Mouse (Mus musculus) layer of hippocampus, adult 2 months (tissue): ENCODE measurements around the gene Sbk1. TPM values are rescaled to one million over a fixed set of nuclear protein-coding genes. Genes with fewer than 3 reads are reported as not detected.
"Not testable (repeated sequence)": the region's sequence is repeated elsewhere in the genome, so short reads cannot be mapped to it uniquely, and the experiment has no call there.

Experiments used
- DNase-seq, 2 experiments: peaks; one replicate each; pipeline ENCODE4 v3.0.0; 2022; ENCODE audit warnings: low spot score in 2 of 2
- H3K27ac ChIP-seq: fragments of 200-600 bp; 2 replicates; pipeline ENCODE4 v1.8.1; 2022
- H3K4me3 ChIP-seq: fragments of 200-600 bp; 2 replicates; pipeline ENCODE4 v1.8.1; 2022; ENCODE audit warnings: mild to moderate bottlenecking
- CTCF ChIP-seq: fragments of 200-600 bp; conservative IDR thresholded peaks from 2 replicates; pipeline ENCODE4 v1.8.1; 2022; ENCODE audit warnings: antibody characterized with exemption, mild to moderate bottlenecking, moderate library complexity
- total RNA-seq, 2 experiments: library from RNA; stranded (reverse); gene quantifications; 2 replicates each; pipeline ENCODE4 v1.2.3; 2021

Sbk1 gene
- total RNA-seq, 2 experiments from 2014 or later = 71.9 to 73.3 TPM

- peak in 1 of 2 experiments; percentile 59 for DNase-seq
- Histone ChIP-seq H3K4me3 (no peak overlapping the region), H3K27ac (no peak overlapping the region)
- peak; percentile 98 for TF ChIP-seq CTCF
Observed at GRCm38 (mm10) chr7:126297579-126298460, 25.4 kb downstream of the Sbk1 start.

DNA sequence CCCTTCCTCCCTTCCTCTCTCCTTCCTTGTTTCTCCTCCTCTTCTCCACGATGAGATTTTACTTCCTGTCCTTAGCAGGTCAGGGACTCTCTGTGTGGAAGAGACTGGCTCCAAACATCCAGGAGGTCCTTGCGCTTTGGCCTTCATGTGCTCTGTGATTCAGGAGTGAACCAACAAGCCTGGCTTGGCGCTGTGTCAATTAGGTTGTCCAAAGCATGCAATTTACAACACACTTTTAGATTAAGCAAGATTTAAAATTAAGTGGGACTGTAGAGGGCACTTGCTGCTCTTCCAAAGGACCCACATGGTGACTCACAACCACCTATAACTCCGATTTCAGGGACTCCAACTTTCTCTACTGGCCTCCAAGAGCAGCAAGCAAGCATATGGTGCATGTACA lies 26.4 kb downstream of the Sbk1 start:
- no peak for DNase-seq
- Histone ChIP-seq H3K4me3 (no peak overlapping the region), H3K27ac (no peak overlapping the region)
- no peak for TF ChIP-seq CTCF

DNA sequence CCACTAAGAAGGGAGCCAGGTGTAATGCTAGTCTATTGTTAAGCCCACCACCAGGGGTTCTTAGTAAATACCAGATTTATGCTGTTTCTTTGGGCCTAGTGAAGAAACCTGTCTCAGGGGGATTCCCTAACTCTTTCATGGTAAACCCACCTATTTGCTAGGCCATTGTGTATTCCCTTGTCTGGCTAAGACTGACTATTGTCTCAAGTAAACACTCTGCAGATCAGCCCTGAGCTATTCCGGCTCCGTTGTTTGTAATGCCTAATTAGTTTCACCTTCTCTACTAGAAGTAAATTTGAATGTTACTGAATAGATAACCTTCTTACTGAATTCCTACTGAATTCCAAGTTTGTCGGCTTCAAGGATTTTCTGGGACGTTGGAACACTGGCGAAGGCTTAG lies 29.4 kb downstream of the Sbk1 start:
- H3K27ac ChIP-seq, DNase-seq, H3K4me3 ChIP-seq: not testable (repeated sequence)

DNA sequence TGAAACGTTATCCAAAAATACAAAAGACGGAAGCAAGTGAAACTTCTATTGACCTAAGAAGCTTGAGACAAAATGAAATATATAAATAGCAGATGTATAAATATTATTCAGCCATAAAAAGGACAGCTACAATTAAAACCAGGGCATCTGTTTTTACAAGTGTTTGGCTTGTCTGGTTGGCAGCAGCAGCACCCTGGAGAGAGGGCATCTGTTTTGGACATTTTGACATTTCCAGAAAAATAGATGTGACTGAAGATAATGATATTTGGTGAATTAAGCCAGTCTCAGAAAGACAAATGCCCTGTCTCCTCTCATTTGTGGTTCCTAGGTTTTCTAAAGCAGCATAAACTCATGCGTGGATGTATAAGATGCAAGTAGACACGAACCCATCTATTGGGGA lies 39.4 kb downstream of the Sbk1 start:
- DNase-seq = no peak
- no peak overlapping the region for H3K4me3 ChIP-seq
- TF ChIP-seq CTCF = no peak
- H3K27ac ChIP-seq = no peak overlapping the region

DNA sequence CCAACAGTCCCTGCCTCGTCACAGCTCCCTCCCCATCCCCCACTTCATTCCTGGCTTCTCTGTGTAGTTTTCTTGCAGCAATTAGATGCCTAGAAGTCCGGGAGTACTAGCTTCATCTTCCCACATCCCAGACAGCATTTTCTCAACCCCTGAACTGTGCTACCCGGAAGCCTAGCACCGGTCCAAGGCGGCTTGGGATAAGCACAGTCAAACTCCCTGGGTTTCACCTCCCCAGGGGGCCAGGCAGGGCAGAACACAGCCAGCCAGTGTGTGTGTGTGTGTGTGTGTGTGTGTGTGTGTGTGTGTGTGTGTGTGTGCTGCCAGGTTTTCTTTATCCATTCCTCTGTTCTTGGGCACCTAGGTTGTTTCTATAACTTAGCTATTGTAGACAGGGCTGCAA lies 40.9 kb downstream of the Sbk1 start:
- Histone ChIP-seq H3K4me3 (no peak overlapping the region), H3K27ac (no peak overlapping the region)
- DNase-seq = no peak
- no peak for TF ChIP-seq CTCF

GRCm38 (mm10) chr7:126314273-126314672 lies 41.9 kb downstream of the Sbk1 start:
- no peak overlapping the region for H3K27ac ChIP-seq
- TF ChIP-seq CTCF = no peak

DNA sequence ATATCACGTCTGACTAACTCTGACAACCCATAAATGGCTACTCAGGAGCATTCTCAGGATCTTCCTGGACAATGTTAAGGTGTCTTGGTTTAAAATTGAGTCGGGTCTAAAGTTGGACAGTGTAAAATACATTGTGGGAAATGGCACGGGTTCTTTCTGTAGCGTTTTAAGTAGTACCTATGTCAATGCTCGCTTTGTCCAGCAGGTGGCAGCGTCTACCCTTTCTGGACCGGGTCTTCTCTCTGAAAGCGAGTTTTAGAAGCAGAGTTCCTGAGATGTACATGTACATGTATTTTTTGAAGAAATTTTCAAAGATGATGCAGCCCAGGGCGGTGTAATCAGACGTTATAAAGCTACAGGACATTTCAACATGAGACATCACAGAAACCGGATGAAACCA lies 51.3 kb downstream of the Sbk1 start:
- DNase-seq = peak; percentile 66 to 87
- TF ChIP-seq CTCF = peak; percentile 96
- no peak overlapping the region for H3K4me3 ChIP-seq
- H3K27ac ChIP-seq = no peak overlapping the region

More at GRCm38 (mm10) chr7:126314273-126314672, 41.9 kb downstream of the Sbk1 start:
- H3K4me3 ChIP-seq = no peak overlapping the region
- DNase-seq = no peak

DNA sequence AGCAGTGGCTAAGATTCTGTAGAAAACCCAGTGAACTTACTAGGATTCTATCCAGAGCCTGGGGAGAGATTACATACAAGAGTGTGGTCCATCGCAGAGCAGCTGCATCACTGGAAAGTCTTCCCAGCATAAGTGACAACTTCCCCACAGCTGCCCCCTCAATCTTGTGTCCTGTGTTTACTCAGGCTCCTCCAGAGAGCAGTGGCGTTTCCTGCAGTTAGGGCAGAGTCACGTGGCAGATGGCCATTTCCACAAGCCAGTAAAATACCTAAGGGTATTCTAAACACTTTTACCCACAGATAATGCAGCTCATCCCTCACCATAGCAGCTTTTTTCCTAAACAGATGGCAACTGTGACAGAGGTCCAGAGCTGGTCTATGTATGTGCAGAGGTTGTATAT lies 52.4 kb downstream of the Sbk1 start:
- TF ChIP-seq CTCF = no peak
- no peak overlapping the region for H3K27ac ChIP-seq
- no peak overlapping the region for H3K4me3 ChIP-seq
- DNase-seq = no peak

- not testable (repeated sequence) for DNase-seq, H3K4me3 ChIP-seq, H3K27ac ChIP-seq
Observed at GRCm38 (mm10) chr7:126325576-126326273, 53.3 kb downstream of the Sbk1 start.

DNA sequence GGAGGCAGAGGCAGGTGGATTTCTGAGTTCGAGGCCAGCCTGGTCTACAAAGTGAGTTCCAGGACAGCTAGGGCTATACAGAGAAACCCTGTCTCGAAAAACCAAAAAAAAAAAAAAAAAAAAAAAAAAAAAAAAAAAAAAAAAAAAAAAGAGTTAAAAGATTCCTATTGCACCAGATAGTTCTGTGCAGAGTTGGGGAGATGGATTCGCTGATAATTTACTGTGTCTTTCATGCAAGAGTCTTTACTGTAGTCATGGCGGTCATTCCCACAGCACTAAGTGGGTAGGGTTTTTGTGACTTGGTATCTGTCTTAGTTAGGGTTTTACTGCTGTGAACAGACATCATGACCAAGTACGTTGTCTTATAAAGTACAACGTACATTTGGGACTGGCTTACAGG lies 56.4 kb downstream of the Sbk1 start:
- DNase-seq, H3K4me3 ChIP-seq: not testable (repeated sequence)

GRCm38 (mm10) chr7:126329907-126330645 lies 57.7 kb downstream of the Sbk1 start:
- no peak overlapping the region for H3K27ac ChIP-seq
- TF ChIP-seq CTCF = no peak
- no peak for DNase-seq
- H3K4me3 ChIP-seq = no peak overlapping the region

More for the DNA sequence above, 56.4 kb downstream of the Sbk1 start:
- H3K27ac ChIP-seq = not testable (repeated sequence)

DNA sequence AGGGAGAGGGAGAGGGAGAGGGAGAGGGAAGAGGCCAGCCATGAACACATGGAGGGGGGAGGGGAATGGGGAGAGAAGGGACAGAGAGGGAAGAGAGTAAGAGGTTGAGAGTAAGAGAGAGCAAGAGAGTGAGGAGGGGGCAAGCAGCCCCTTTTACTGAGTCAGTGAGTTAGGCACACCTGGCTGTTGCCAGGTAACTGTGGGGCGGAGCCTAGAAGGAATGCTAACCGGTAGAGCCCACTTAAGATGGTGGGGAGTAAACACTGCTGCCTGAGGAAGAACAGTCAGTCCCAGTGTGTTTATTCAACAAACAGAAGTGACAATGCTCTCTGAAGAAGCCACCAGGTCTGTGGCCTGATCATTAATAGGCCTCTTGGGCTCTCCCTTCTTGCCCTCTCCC lies 58.3 kb downstream of the Sbk1 start:
- no peak overlapping the region for H3K4me3 ChIP-seq
- no peak for DNase-seq
- H3K27ac ChIP-seq = no peak overlapping the region
- no peak for TF ChIP-seq CTCF

DNA sequence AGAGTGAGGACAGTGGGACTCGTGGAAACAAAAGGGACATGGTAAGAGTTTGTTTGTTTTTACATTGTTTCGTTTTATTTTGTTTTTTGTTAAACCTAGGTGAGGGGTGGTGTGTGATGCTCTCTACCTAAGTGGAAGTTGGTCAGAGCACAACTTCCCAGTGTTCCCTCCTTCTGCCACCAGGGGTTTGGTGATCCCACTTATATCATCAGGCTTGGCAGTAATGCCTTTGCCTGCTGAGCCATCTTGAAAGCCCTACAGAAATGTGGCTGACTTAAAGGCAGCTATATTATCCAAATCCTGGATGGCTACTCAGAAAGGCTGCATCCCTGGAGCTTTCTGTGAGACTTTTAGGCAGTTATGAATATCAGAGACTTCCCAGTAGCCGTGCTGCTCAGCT lies 60.3 kb downstream of the Sbk1 start:
- H3K27ac ChIP-seq = no peak overlapping the region
- TF ChIP-seq CTCF = peak; percentile 22; the same call in 1 of the 2 replicates
- no peak overlapping the region for H3K4me3 ChIP-seq
- DNase-seq = no peak
